Mouse (Mus musculus) MEL (cell line): ENCODE data around the gene Mrpl10. TPM values are rescaled to one million over a fixed set of nuclear protein-coding genes. Genes with fewer than 3 reads are reported as not detected.

Source experiments
- DNase-seq: peaks from one replicate; pipeline ENCODE4 v3.0.0; 2011; ENCODE audit warnings: low read depth, low spot score
- H3K27ac ChIP-seq: 2 replicates; pipeline ENCODE4 v1.5.1; 2012; ENCODE audit warnings: low read depth, mild to moderate bottlenecking, control low read depth, low read length, moderate library complexity; ENCODE audit not compliant: control insufficient read depth
- H3K27me3 ChIP-seq, 2 experiments: fragments of 150-350 bp in 1 of 2; sonication (generic) in 1 of 2; 2 replicates each; pipeline ENCODE4 v1.6.1; 2012; ENCODE audit warnings: low read length in 2 of 2, mild to moderate bottlenecking in 2 of 2, improper control_type of control experiment in 1 of 2, moderate library complexity in 1 of 2; ENCODE audit not compliant: insufficient read depth in 2 of 2, control insufficient read depth in 1 of 2
- H3K36me3 ChIP-seq, 2 experiments: 2 replicates each; pipeline ENCODE4 v1.6.1; 2012 to 2014; ENCODE audit warnings: low read length in 2 of 2, improper control_type of control experiment in 1 of 2, inconsistent platforms in 1 of 2, mild to moderate bottlenecking in 1 of 2; ENCODE audit not compliant: insufficient read depth in 2 of 2, control insufficient read depth in 1 of 2
- H3K4me1 ChIP-seq, 2 experiments: fragments of 150-350 bp in 1 of 2; sonication (generic) in 1 of 2; 2 replicates each; pipeline ENCODE4 v1.6.1; 2012; ENCODE audit warnings: low read length in 2 of 2, improper control_type of control experiment in 1 of 2, mild to moderate bottlenecking in 1 of 2; ENCODE audit not compliant: insufficient read depth in 2 of 2, control insufficient read depth in 1 of 2
- H3K4me3 ChIP-seq, 2 experiments: fragments of 150-350 bp in 1 of 2; sonication (generic) in 1 of 2; 2 replicates each; pipeline ENCODE4 v1.5.1; 2012; ENCODE audit warnings: low read depth in 2 of 2, low read length in 2 of 2, mild to moderate bottlenecking in 2 of 2, moderate library complexity in 2 of 2, control low read depth in 1 of 2, improper control_type of control experiment in 1 of 2; ENCODE audit not compliant: control insufficient read depth in 1 of 2, insufficient read depth in 1 of 2
- H3K79me2 ChIP-seq: 2 replicates; pipeline ENCODE4 v1.6.1; 2012; ENCODE audit warnings: mild to moderate bottlenecking, low read length, moderate library complexity; ENCODE audit not compliant: control insufficient read depth, poor library complexity, insufficient read depth
- H3K9ac ChIP-seq: 2 replicates; pipeline ENCODE4 v1.6.1; 2012; ENCODE audit warnings: low read depth, mild to moderate bottlenecking, control low read depth, low read length, moderate library complexity; ENCODE audit not compliant: control insufficient read depth, poor library complexity, severe bottlenecking
- H3K9me3 ChIP-seq: fragments of 150-350 bp; sonication (generic); replicated peaks from 2 replicates; pipeline ENCODE4 v1.6.1; 2012; ENCODE audit warnings: mild to moderate bottlenecking, low read length, improper control_type of control experiment, moderate library complexity; ENCODE audit not compliant: insufficient read depth
- CHD1 ChIP-seq: IDR thresholded peaks from 2 replicates; pipeline ENCODE4 v1.6.1; 2012; ENCODE audit warnings: low read depth, mild to moderate bottlenecking, inconsistent platforms, low read length, improper control_type of control experiment
- GABPA ChIP-seq: IDR thresholded peaks from 2 replicates; pipeline ENCODE4 v1.6.1; 2012; ENCODE audit warnings: low read depth, mild to moderate bottlenecking, inconsistent platforms, low read length, improper control_type of control experiment, moderate library complexity
- MYB ChIP-seq: IDR thresholded peaks from 2 replicates; pipeline ENCODE4 v1.6.1; 2011; ENCODE audit warnings: mild to moderate bottlenecking, low read depth, low read length, improper control_type of control experiment
- NRF1 ChIP-seq: IDR thresholded peaks from 2 replicates; pipeline ENCODE4 v1.6.1; 2014; ENCODE audit warnings: low read depth, mild to moderate bottlenecking, inconsistent platforms, low read length, improper control_type of control experiment, moderate library complexity; ENCODE audit not compliant: poor library complexity, insufficient read depth, severe bottlenecking
- POLR2AphosphoS2 ChIP-seq: IDR thresholded peaks from 2 replicates; pipeline ENCODE4 v1.6.1; 2011; ENCODE audit warnings: low read length, improper control_type of control experiment
- SIN3A ChIP-seq: IDR thresholded peaks from 2 replicates; pipeline ENCODE4 v1.6.1; 2012; ENCODE audit warnings: low read length, improper control_type of control experiment, inconsistent platforms
- SMC3 ChIP-seq: IDR thresholded peaks from 2 replicates; pipeline ENCODE4 v1.6.1; 2011; ENCODE audit warnings: low read depth, low read length, improper control_type of control experiment
- TAL1 ChIP-seq: IDR thresholded peaks from 2 replicates; pipeline ENCODE4 v1.6.1; 2012; ENCODE audit warnings: mild to moderate bottlenecking, inconsistent platforms, low read length, moderate library complexity, mixed read lengths
- USF1 ChIP-seq: IDR thresholded peaks from 2 replicates; pipeline ENCODE4 v1.6.1; 2014; ENCODE audit warnings: low read depth, mild to moderate bottlenecking, inconsistent platforms, low read length, improper control_type of control experiment, moderate library complexity
- ZC3H11A ChIP-seq: IDR thresholded peaks from 2 replicates; pipeline ENCODE4 v1.6.1; 2012; ENCODE audit warnings: low read depth, mild to moderate bottlenecking, inconsistent platforms, low read length, improper control_type of control experiment
- ZKSCAN1 ChIP-seq: IDR thresholded peaks from 2 replicates; pipeline ENCODE4 v1.6.1; 2012; ENCODE audit warnings: low read depth, mild to moderate bottlenecking, inconsistent platforms, low read length, improper control_type of control experiment, moderate library complexity
- ZMIZ1 ChIP-seq: IDR thresholded peaks from 2 replicates; pipeline ENCODE4 v1.6.1; 2012; ENCODE audit warnings: low read depth, mild to moderate bottlenecking, inconsistent platforms, low read length, improper control_type of control experiment, moderate library complexity
- polyA plus RNA-seq, 2 experiments: library from polyadenylated mRNA; stranded (reverse) in 1 of 2; unstranded in 1 of 2; fragments of >175 nt in 1 of 2; fragments of >200 nt in 1 of 2; gene quantifications; 2 replicates each; pipeline versions ENCODE4 v1.2.1 to v1.2.4; 2012; ENCODE audit warnings: low replicate concordance in 2 of 2, low read depth in 1 of 2; ENCODE audit not compliant: insufficient read length in 2 of 2, insufficient read depth in 1 of 2, missing spikeins in 1 of 2
- total RNA-seq: library from RNA; depleted of rRNA; stranded (reverse); fragments of 300-350 nt; gene quantifications from 2 replicates; pipeline ENCODE4 v1.2.3, GENCODE M21; 2012

Mrpl10 gene
- total and polyA plus RNA-seq, 3 experiments: 79.3 to 106 TPM; not detected in 1

DNA sequence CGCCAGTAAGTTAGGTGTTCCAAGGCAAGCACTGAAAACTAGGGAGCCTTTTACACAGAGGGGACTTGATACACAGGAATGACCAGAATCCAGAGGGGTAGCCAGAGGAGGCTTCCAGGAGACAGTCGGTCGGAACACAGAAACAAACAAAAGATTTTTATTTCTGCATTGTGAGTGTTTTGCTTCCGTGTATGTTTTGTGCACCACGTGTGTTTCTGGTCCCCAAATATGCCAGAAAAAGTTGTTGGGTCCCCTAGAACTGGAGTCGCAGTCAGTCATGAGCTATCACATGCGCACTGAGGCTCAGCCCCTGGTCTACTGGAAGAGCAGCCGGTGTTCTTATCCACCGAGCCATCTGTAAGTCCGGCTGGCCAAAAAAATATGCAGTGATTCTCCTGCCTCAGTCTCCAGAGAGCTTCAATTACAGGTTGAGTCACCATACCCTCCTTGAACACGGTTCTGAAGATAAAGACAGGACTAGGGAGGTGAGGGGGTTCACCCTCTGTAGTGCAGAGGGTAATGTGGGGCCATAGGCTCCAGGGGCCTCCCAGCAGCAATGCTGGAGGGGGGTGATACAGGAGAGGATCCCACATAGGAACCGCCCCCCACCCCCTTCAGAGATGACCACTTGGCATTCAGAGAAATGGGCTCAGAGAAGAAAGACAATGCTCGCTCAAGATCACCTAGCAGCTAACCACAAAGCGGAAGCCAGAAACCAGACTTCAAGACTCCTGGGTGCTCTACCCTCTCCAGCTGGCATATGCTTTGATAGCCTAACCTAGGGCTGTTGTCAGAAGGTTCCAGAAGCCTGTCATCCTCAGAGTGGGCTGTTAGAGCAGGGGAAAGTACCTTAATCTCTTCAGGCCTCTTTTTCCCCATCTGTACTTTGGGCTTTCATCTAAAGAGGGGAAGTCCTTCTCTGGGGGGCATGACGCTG lies 45.3 kb upstream of the Mrpl10 start (continued):
- TF ChIP-seq USF1: no peak

DNA sequence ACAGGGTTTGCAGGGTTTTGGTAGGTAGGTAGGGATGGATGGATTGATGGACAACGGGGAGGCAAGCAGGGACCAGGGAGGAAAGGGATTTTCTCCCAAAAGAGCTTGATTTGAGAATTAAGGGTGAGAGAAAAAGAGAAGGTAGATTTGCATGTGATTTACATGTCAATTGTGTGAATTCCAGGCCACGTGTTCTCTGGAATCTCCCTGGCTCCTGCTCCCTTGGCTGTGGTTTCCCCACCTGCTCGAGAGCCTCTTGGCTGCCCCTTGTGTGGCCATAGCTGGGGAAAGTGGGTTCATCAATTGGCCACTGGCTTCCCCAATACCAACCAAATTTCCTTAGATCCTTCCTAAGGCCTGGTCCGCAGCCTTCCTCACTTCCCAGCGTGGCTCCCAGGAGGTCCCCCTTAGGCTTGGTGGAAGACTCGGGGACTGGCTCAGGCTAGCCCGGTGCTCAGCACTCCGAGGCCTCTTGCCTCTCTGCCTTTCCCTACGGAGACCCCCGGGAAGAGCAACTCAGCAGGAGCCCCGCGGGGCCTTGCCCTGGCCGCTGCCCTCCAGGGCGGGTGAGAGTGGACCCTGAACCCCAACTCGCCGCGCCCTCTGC lies 44.5 kb upstream of the Mrpl10 start:
- Histone ChIP-seq H3K4me3 (no peak overlapping the region), H3K36me3 (peaks cover 0 to 15% of the 10 kb centered on the region in 2 experiments; a peak in 2 of 4 replicates)
- no peak for TF ChIP-seq POLR2AphosphoS2
- no peak for TF ChIP-seq CHD1
- no peak for TF ChIP-seq SMC3
- TF ChIP-seq, all 39 proteins: peak for 0
- peaks cover 0 to 21% of the 10 kb centered on the region in 2 experiments for H3K4me1 ChIP-seq
- peaks cover 2 to 15% of the 10 kb centered on the region in 2 experiments for H3K27me3 ChIP-seq
- no peak overlapping the region for H3K27ac ChIP-seq
- no peak overlapping the region for H3K9ac ChIP-seq
- H3K9me3 ChIP-seq: no peaks in the 10 kb centered on the region
- no peak for DNase-seq
- H3K79me2 ChIP-seq: no peaks in the 10 kb centered on the region

DNA sequence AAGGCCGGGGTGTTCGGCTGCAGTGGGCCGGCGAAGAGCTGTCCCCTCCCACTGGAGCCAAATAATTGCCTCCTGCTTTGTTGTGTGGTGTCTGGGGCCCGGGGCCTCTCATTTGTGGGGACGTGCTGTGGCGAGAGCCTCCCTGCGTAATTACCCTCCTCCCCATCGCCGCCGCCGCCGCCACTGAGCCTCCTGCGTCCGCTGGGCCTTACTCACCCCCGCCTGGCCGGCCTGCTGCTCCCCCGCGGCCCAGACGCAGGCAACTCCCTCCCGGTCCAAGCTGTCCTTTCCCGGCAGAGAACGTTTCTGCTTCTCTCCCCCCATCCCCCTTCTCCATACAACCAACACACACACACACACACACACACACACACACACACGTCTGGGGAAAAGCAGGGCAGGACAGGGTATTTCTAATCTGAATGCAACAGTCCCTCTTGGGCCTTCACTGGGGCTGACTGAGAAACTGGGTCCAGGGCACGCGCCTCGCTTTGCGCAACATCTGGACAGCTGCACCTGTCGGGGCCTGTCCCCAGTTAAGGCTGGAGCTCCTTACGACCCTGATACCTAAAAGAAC lies 43.9 kb upstream of the Mrpl10 start:
- peaks cover 2 to 21% of the 10 kb centered on the region in 2 experiments for H3K27me3 ChIP-seq
- no peaks in the 10 kb centered on the region for H3K9me3 ChIP-seq
- no peak for TF ChIP-seq GABPA
- TF ChIP-seq ZKSCAN1: no peak
- no peak for TF ChIP-seq ZC3H11A
- TF ChIP-seq ZMIZ1: no peak
- no peak for TF ChIP-seq MYB
- TF ChIP-seq NRF1: no peak
- TF ChIP-seq TAL1: no peak
- no peak for TF ChIP-seq SIN3A
- no peak for TF ChIP-seq CHD1
- H3K9ac ChIP-seq: no peak overlapping the region
- no peaks in the 10 kb centered on the region for H3K79me2 ChIP-seq
- no peak for DNase-seq
- H3K36me3 ChIP-seq: peaks cover 0 to 10% of the 10 kb centered on the region in 2 experiments; a peak in 2 of 4 replicates
- peaks cover 0 to 16% of the 10 kb centered on the region in 2 experiments for H3K4me1 ChIP-seq
- no peak overlapping the region for H3K27ac ChIP-seq
- H3K4me3 ChIP-seq: no peak overlapping the region
